Mouse (Mus musculus): Measurements from ENCODE around the gene Tuba3a.

GRCm38 (mm10) chr6:125302231-125302982, 16.6 kb upstream of the Tuba3a start:
- no peak for TF ChIP-seq ZC3H11A (IDR thresholded peaks at IDR 0.05; ENCODE audit: borderline replicate concordance, low read depth, low read length)
- TF ChIP-seq HCFC1 (IDR thresholded peaks at IDR 0.05; ENCODE audit: borderline replicate concordance, insufficient read depth, low read length) = no peak
- no peak for TF ChIP-seq ZNF384 (IDR thresholded peaks at IDR 0.05; ENCODE audit: low read depth, low read length)
- TF ChIP-seq CHD2 (IDR thresholded peaks at IDR 0.05; ENCODE audit: low read depth, low read length) = no peak

All from ES-E14 (cell line).